Mouse (Mus musculus) heart, postnatal 0 days (tissue): ENCODE measurements around the gene Ddx27.

ENCODE experiments used
- CTCF ChIP-seq: IDR thresholded peaks from 2 replicates; pipeline ENCODE4 v1.5.1; 2016; ENCODE audit warnings: antibody characterized with exemption, control low read depth, low read depth
- EP300 ChIP-seq: IDR thresholded peaks from 2 replicates; pipeline ENCODE4 v1.6.1; 2016; ENCODE audit warnings: antibody characterized with exemption, low read depth

- no peak for TF ChIP-seq EP300
- TF ChIP-seq CTCF: no peak
These were observed 33.8 kb downstream of the Ddx27 start for GRCm38 (mm10) chr2:167048698-167049358.
